Mouse (Mus musculus): ENCODE measurements at regions not wholly inside any gene's neighbourhood (a gene's known extent, or its start where the extent isn't known, plus 50 kb on each side); places are given as distances from the start of the nearest gene placed in this dataset.

- DNase-seq (ENCODE audit: low spot score) (no peak), ATAC-seq (ENCODE audit: extremely low read depth, insufficient number of reproducible peaks, low FRiP score, poor library complexity, severe bottlenecking) (no peak)
- H3K36me3 ChIP-seq (replicated peaks): no peaks in the 10 kb centered on the region
- H3K4me3 ChIP-seq (ENCODE audit: low read depth, low read length): no peak overlapping the region
- no peaks in the 10 kb centered on the region for H3K9me3 ChIP-seq (replicated peaks)
- H3K4me1 ChIP-seq (ENCODE audit: insufficient read depth, low read depth, low read length): no peaks in the 10 kb centered on the region
- TF ChIP-seq TAL1 (conservative IDR thresholded peaks at IDR 0.05; ENCODE audit: low read depth, low read length) (no peak), POLR2AphosphoS5 (IDR thresholded peaks at IDR 0.05; ENCODE audit: insufficient replicate concordance, low read depth, low read length) (no peak)
- no peaks in the 10 kb centered on the region; the same call in 1 of the 2 replicates for H3K27me3 ChIP-seq (ENCODE audit: insufficient read depth, low read length)
Observed at GRCm38 (mm10) chr12:69461888-69462840, 89.9 kb upstream of the Gm9887 start.

- Histone ChIP-seq H3K9me3 (replicated peaks) (no peaks in the 10 kb centered on the region), H3K4me1 (ENCODE audit: insufficient read depth, low read depth, low read length) (no peaks in the 10 kb centered on the region), H3K4me3 (ENCODE audit: low read depth, low read length) (no peak overlapping the region), H3K27me3 (ENCODE audit: insufficient read depth, low read length) (peaks cover 4% of the 10 kb centered on the region), H3K36me3 (replicated peaks) (no peaks in the 10 kb centered on the region)
- ATAC-seq (ENCODE audit: extremely low read depth, insufficient number of reproducible peaks, low FRiP score, poor library complexity, severe bottlenecking): no peak
- TF ChIP-seq POLR2AphosphoS5 (IDR thresholded peaks at IDR 0.05; ENCODE audit: insufficient replicate concordance, low read depth, low read length): no peak
- no peak for DNase-seq (ENCODE audit: low spot score)
Observed at GRCm38 (mm10) chr12:69460552-69461079, 88.4 kb upstream of the Gm9887 start.

GRCm38 (mm10) chr12:69458170-69458841 is 86.0 kb upstream of the Gm9887 start:
- ATAC-seq (ENCODE audit: extremely low read depth, insufficient number of reproducible peaks, low FRiP score, poor library complexity, severe bottlenecking): no peak
- TF ChIP-seq GATA1 (IDR thresholded peaks at IDR 0.05; ENCODE audit: borderline replicate concordance, low read length) (no peak), GATA2 (IDR thresholded peaks at IDR 0.05; ENCODE audit: borderline replicate concordance, low read depth, low read length) (no peak), CTCF (IDR thresholded peaks at IDR 0.05; ENCODE audit: low read depth, low read length) (no peak), POLR2AphosphoS5 (IDR thresholded peaks at IDR 0.05; ENCODE audit: insufficient replicate concordance, low read depth, low read length) (no peak), TAL1 (conservative IDR thresholded peaks at IDR 0.05; ENCODE audit: low read depth, low read length) (no peak)
- peaks cover 4% of the 10 kb centered on the region for H3K27me3 ChIP-seq (ENCODE audit: insufficient read depth, low read length)
- no peaks in the 10 kb centered on the region for H3K9me3 ChIP-seq (replicated peaks)
- H3K4me1 ChIP-seq (ENCODE audit: insufficient read depth, low read depth, low read length): no peaks in the 10 kb centered on the region
- no peak for DNase-seq (ENCODE audit: low spot score)
- H3K36me3 ChIP-seq (replicated peaks): no peaks in the 10 kb centered on the region
- no peak overlapping the region for H3K4me3 ChIP-seq (ENCODE audit: low read depth, low read length)

GRCm38 (mm10) chr12:69456746-69457145 is 84.5 kb upstream of the Gm9887 start:
- Histone ChIP-seq H3K4me1 (ENCODE audit: insufficient read depth, low read depth, low read length) (no peaks in the 10 kb centered on the region), H3K36me3 (replicated peaks) (no peaks in the 10 kb centered on the region), H3K4me3 (ENCODE audit: low read depth, low read length) (no peak overlapping the region), H3K27me3 (ENCODE audit: insufficient read depth, low read length) (peaks cover 9% of the 10 kb centered on the region), H3K9me3 (replicated peaks) (no peaks in the 10 kb centered on the region)
- TF ChIP-seq POLR2AphosphoS5 (IDR thresholded peaks at IDR 0.05; ENCODE audit: insufficient replicate concordance, low read depth, low read length): no peak
- no peak for TF ChIP-seq GATA1 (IDR thresholded peaks at IDR 0.05; ENCODE audit: borderline replicate concordance, low read length)
- TF ChIP-seq TAL1 (conservative IDR thresholded peaks at IDR 0.05; ENCODE audit: low read depth, low read length): no peak
- DNase-seq (ENCODE audit: low spot score) (no peak), ATAC-seq (ENCODE audit: extremely low read depth, insufficient number of reproducible peaks, low FRiP score, poor library complexity, severe bottlenecking) (no peak)

GRCm38 (mm10) chr12:69456116-69456515 is 83.9 kb upstream of the Gm9887 start:
- H3K9me3 ChIP-seq (replicated peaks): no peaks in the 10 kb centered on the region
- no peaks in the 10 kb centered on the region for H3K36me3 ChIP-seq (replicated peaks)
- H3K4me1 ChIP-seq (ENCODE audit: insufficient read depth, low read depth, low read length): no peaks in the 10 kb centered on the region
- H3K27me3 ChIP-seq (ENCODE audit: insufficient read depth, low read length): peaks cover 9% of the 10 kb centered on the region
- ATAC-seq (ENCODE audit: extremely low read depth, insufficient number of reproducible peaks, low FRiP score, poor library complexity, severe bottlenecking) (no peak), DNase-seq (ENCODE audit: low spot score) (no peak)
- TF ChIP-seq CTCF (IDR thresholded peaks at IDR 0.05; ENCODE audit: low read depth, low read length): no peak
- TF ChIP-seq GATA1 (IDR thresholded peaks at IDR 0.05; ENCODE audit: borderline replicate concordance, low read length): no peak
- TF ChIP-seq TAL1 (conservative IDR thresholded peaks at IDR 0.05; ENCODE audit: low read depth, low read length): no peak
- TF ChIP-seq GATA2 (IDR thresholded peaks at IDR 0.05; ENCODE audit: borderline replicate concordance, low read depth, low read length): no peak
- no peak for TF ChIP-seq POLR2AphosphoS5 (IDR thresholded peaks at IDR 0.05; ENCODE audit: insufficient replicate concordance, low read depth, low read length)
- no peak overlapping the region for H3K4me3 ChIP-seq (ENCODE audit: low read depth, low read length)

- ATAC-seq (ENCODE audit: extremely low read depth, insufficient number of reproducible peaks, low FRiP score, poor library complexity, severe bottlenecking): no peak
- Histone ChIP-seq H3K9me3 (replicated peaks) (no peaks in the 10 kb centered on the region), H3K36me3 (replicated peaks) (no peaks in the 10 kb centered on the region), H3K27me3 (ENCODE audit: insufficient read depth, low read length) (peaks cover 9% of the 10 kb centered on the region), H3K4me3 (ENCODE audit: low read depth, low read length) (no peak overlapping the region), H3K4me1 (ENCODE audit: insufficient read depth, low read depth, low read length) (no peaks in the 10 kb centered on the region)
- DNase-seq (ENCODE audit: low spot score): no peak
- TF ChIP-seq GATA2 (IDR thresholded peaks at IDR 0.05; ENCODE audit: borderline replicate concordance, low read depth, low read length) (no peak), POLR2AphosphoS5 (IDR thresholded peaks at IDR 0.05; ENCODE audit: insufficient replicate concordance, low read depth, low read length) (no peak), TAL1 (conservative IDR thresholded peaks at IDR 0.05; ENCODE audit: low read depth, low read length) (no peak), CTCF (IDR thresholded peaks at IDR 0.05; ENCODE audit: low read depth, low read length) (no peak), GATA1 (IDR thresholded peaks at IDR 0.05; ENCODE audit: borderline replicate concordance, low read length) (no peak)
Observed at GRCm38 (mm10) chr12:69455566-69455965, 83.3 kb upstream of the Gm9887 start.

Measured in G1E (cell line).